Mouse (Mus musculus): ENCODE measurements at regions not wholly inside any gene's neighbourhood (a gene's known extent, or its start where the extent isn't known, plus 50 kb on each side); places are given as distances from the start of the nearest gene placed in this dataset.
A peak's percentile ranks its signal among the peaks of the same experiment; 100 is the strongest.

DNA sequence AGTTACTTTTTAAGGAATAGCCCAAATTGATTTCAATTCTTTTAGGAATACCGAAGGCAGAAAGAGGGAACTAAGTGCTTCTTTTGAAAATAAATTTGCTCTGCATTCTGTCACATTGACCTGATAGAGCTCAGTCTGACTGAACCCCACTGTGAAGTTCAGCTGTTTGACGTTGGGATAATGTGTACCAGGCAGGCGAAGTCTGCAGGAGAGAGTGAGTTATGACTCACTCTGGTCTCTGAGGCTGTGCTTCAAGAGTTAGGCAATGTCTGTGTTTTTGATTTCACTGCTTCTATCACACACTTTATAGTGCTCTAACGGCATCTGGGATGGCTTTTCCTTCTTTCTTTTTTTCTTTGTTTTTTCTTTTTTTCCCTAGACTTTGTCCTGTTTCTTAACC, 283.5 kb downstream of the Naf1 start:
- no peak for ATAC-seq (ENCODE audit: low FRiP score)
- H3K9ac ChIP-seq = no peak overlapping the region
- H3K27me3 ChIP-seq = no peaks in the 10 kb centered on the region
- no peak overlapping the region for H3K4me2 ChIP-seq
- no peak overlapping the region for H3K4me3 ChIP-seq
- no peak overlapping the region for H3K27ac ChIP-seq
- no peaks in the 10 kb centered on the region for H3K36me3 ChIP-seq
- WGBS = 69% methylated on average over 4 of the region's 4 CpGs
- H3K4me1 ChIP-seq (replicated peaks) = no peaks in the 10 kb centered on the region
- no peaks in the 10 kb centered on the region for H3K9me3 ChIP-seq

DNA sequence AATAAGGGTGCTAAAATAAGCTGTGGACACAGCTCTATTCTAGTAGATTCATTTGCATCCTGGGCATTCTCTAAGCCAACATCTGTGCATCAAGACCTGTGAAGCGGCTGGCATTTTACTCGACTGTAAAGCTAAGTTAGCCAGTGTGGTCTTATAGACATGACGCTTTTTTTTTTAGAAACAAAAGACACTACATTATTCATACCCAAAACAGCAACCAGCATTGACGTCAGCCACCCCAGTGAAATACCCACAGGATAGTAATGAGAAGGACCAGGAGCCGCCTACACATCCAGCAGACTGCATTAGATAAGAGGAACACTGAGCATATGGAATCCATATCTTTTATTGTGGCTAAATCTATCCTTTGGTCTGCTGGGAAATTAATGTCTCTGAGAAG, 321.7 kb downstream of the Naf1 start:
- H3K4me1 ChIP-seq (replicated peaks) = no peaks in the 10 kb centered on the region
- no peak for ATAC-seq (ENCODE audit: low FRiP score)
- no peak overlapping the region for H3K4me3 ChIP-seq
- H3K9me3 ChIP-seq = no peaks in the 10 kb centered on the region
- no peak overlapping the region for H3K4me2 ChIP-seq
- H3K36me3 ChIP-seq = no peaks in the 10 kb centered on the region
- H3K9ac ChIP-seq = no peak overlapping the region
- 83% methylated on average over 5 of the region's 5 CpGs for WGBS
- no peak overlapping the region for H3K27ac ChIP-seq
- H3K27me3 ChIP-seq = no peaks in the 10 kb centered on the region

DNA sequence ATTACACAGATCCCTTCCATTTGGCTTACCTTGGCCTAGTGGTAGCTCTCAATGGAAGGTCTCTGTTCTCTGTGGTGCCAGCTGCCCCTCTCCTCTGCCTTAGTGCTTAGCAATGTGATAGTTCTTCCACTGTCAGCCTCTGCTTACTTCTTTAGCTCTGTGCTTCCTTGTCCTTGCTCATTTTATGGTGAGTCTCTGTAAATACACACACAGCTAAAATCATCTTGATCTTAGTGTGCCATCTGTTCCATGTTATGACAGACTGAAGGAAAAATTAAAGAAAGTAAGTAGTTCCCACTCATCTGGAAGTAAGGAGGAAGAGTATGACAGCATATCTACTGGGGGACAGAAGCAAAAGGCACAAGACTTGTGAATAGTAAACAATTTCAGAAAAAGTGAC, 324.4 kb upstream of the Nat3 start:
- Histone ChIP-seq H3K27ac (no peak overlapping the region), H3K27me3 (no peaks in the 10 kb centered on the region), H3K4me1 (replicated peaks) (no peaks in the 10 kb centered on the region), H3K36me3 (no peaks in the 10 kb centered on the region), H3K4me2 (no peak overlapping the region), H3K9ac (no peak overlapping the region), H3K4me3 (no peak overlapping the region), H3K9me3 (no peaks in the 10 kb centered on the region)
- ATAC-seq (ENCODE audit: low FRiP score) = no peak

DNA sequence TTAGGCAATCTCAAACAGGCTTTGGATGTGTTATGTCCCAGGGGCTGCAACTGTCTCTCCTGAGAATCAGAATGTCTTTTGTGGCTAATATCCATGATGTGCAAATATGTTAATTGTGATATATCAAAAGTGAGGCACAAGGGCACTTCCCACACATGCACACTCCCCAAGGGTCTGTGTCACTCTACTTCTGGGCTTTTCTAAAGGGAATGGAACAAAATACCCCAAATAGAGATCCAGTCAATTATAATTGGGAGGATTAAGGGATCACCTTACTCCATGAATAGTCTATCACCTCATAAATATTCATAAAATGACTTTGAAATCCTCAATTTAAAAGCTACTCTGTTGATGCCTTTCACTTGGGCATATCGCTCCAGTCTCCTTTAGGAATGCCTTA, 317.6 kb upstream of the Nat3 start:
- no peaks in the 10 kb centered on the region for H3K36me3 ChIP-seq
- H3K4me2 ChIP-seq = no peak overlapping the region
- no peak overlapping the region for H3K9ac ChIP-seq
- no peaks in the 10 kb centered on the region for H3K9me3 ChIP-seq
- no peak overlapping the region for H3K4me3 ChIP-seq
- no peak overlapping the region for H3K27ac ChIP-seq
- H3K4me1 ChIP-seq (replicated peaks) = no peaks in the 10 kb centered on the region
- no peaks in the 10 kb centered on the region for H3K27me3 ChIP-seq
- 66% methylated on average over 1 of the region's 1 CpGs for WGBS
- ATAC-seq (ENCODE audit: low FRiP score) = no peak

DNA sequence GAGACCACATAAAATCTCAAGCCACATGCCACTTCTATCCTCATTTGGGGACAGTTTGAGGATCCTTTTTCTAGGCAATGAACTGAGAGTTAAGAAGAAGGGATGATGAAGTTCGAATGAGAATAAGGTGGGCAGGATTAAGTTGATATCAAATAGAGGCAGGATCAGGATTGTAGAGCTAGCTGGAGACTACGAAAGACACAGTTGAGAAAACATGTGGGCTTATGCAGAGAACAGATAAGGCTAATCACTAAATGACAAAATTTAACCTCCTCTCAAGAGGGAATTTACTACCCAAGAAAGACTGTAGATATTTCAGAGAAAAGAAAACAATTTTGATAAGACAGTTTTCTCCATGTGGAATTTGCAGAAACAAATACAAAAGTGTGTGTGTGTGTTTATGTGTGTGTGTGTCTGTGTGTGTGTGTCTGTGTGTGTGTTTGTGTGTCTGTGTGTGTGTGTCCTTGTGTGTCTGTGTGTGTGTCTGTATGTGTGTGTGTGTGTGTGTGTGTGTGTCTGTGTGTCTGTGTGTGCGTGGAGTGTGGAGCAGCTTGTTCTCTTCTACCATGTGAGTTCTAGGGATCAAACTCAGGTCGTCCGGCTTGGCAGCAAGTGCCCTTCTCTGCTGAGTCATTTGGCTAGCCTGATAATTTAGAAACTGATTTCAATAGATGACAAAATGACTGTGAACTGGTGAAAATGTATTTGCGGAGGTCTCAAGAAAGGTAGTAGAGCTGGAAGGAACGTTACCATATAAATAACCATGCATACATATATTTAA, 291.5 kb upstream of the Nat3 start:
- no peak overlapping the region for H3K4me2 ChIP-seq
- no peaks in the 10 kb centered on the region for H3K27me3 ChIP-seq
- H3K9me3 ChIP-seq = no peaks in the 10 kb centered on the region
- H3K27ac ChIP-seq = no peak overlapping the region
- ATAC-seq (ENCODE audit: low FRiP score) = no peak
- H3K4me1 ChIP-seq (replicated peaks) = no peaks in the 10 kb centered on the region
- no peak overlapping the region for H3K9ac ChIP-seq
- 89% methylated on average over 7 of the region's 7 CpGs for WGBS
- H3K4me3 ChIP-seq = no peak overlapping the region
- no peaks in the 10 kb centered on the region for H3K36me3 ChIP-seq

DNA sequence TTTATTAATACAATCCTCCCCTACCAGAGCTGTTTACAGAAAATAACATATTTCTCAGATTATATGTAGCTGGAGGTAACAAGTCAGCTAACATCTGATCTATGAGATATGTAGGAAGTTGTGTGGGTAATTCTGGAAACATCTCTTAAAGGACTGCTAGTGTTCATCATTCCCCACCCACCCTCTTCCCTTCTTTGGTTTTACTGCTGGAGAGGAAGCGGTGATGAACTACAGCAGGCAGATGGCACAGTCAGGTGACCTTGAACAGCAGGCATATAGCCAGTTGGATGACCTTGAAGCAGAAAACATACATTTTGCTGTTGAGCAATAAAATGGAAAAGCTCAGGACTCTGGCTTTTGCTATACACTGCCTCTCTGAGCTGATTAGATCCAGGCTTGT, 284.7 kb upstream of the Nat3 start:
- no peaks in the 10 kb centered on the region for H3K27me3 ChIP-seq
- 78% methylated on average over 1 of the region's 1 CpGs for WGBS
- no peak overlapping the region for H3K9ac ChIP-seq
- no peak overlapping the region for H3K4me2 ChIP-seq
- no peaks in the 10 kb centered on the region for H3K36me3 ChIP-seq
- H3K9me3 ChIP-seq = no peaks in the 10 kb centered on the region
- H3K4me1 ChIP-seq (replicated peaks) = no peaks in the 10 kb centered on the region
- no peak for ATAC-seq (ENCODE audit: low FRiP score)
- no peak overlapping the region for H3K27ac ChIP-seq
- no peak overlapping the region for H3K4me3 ChIP-seq

DNA sequence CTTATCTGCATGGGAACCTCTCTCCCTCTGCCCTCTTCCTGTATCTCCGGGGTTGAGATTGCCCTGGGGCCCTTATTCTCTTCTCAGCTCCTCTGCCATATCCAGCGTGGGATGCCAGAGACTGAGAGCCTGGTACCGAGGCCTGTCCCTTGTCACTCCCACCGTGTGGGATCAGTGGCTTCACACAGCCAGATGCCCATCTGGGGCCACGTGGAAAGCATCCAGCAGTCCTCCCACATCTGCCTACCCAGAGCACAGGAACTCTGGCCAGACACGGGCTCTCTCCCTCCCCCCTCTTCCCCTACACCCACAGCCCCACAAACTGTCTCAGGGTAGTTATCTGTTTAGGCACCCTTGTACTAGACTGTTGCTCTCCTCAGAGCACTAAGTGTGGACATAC, 244.9 kb upstream of the Nat3 start:
- H3K4me1 ChIP-seq (replicated peaks) = no peaks in the 10 kb centered on the region
- H3K9me3 ChIP-seq = no peaks in the 10 kb centered on the region
- WGBS = 82% methylated on average over 6 of the region's 6 CpGs
- no peak for ATAC-seq (ENCODE audit: low FRiP score)
- H3K27ac ChIP-seq = no peak overlapping the region
- no peaks in the 10 kb centered on the region for H3K36me3 ChIP-seq
- no peak overlapping the region for H3K4me2 ChIP-seq
- H3K27me3 ChIP-seq = no peaks in the 10 kb centered on the region
- H3K4me3 ChIP-seq = no peak overlapping the region
- H3K9ac ChIP-seq = no peak overlapping the region

DNA sequence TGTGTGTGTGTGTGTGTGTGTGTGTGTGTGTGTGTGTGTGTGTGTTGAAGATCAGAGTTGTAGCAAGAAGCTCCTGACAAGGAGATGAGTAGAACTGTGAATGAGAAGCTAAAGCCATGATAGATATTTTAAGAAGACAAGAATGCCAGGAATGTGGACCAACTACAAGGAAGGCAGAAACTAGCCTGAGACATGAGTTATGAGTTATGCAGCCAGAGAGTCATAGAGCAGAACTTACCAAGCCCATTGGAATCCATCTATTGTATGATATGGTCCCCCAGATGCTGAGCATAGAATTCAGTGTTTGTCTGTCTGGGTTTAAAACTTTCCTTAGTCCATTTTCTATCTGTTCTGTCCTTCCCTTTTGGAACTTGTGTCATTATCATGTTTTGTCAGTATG, 244.2 kb upstream of the Nat3 start:
- Histone ChIP-seq H3K9me3 (no peaks in the 10 kb centered on the region), H3K27ac (no peak overlapping the region), H3K4me3 (no peak overlapping the region), H3K9ac (no peak overlapping the region), H3K36me3 (no peaks in the 10 kb centered on the region), H3K4me2 (no peak overlapping the region), H3K27me3 (no peaks in the 10 kb centered on the region), H3K4me1 (replicated peaks) (no peaks in the 10 kb centered on the region)
- ATAC-seq (ENCODE audit: low FRiP score) = no peak

DNA sequence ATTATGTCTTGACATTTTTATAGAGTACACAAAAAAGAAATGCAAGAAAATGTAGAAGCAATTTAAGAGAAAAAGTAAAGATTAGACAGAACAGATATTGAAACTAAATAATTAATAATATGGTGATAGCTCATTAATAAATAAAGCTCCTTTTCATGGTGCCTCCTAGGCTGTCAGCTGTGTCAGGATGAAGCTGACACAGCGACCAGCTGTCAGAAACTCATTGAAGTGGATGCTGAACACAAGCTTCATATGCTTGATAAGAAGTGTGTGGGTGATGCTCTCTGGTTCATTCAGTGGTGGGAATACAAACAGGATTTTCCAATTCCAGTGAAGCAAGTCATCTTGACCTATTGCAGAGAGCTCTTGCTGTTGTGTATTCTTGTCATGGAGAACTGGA, 213.2 kb upstream of the Nat3 start:
- WGBS = 48% methylated on average over 1 of the region's 1 CpGs
- H3K27ac ChIP-seq = no peak overlapping the region
- H3K9me3 ChIP-seq = no peaks in the 10 kb centered on the region
- peak; percentile 49; the same call in 1 of the 2 replicates for ATAC-seq (ENCODE audit: low FRiP score)
- no peak overlapping the region for H3K4me3 ChIP-seq
- H3K4me1 ChIP-seq (replicated peaks) = no peaks in the 10 kb centered on the region
- H3K36me3 ChIP-seq = no peaks in the 10 kb centered on the region
- H3K27me3 ChIP-seq = no peaks in the 10 kb centered on the region
- H3K9ac ChIP-seq = no peak overlapping the region
- H3K4me2 ChIP-seq = no peak overlapping the region

DNA sequence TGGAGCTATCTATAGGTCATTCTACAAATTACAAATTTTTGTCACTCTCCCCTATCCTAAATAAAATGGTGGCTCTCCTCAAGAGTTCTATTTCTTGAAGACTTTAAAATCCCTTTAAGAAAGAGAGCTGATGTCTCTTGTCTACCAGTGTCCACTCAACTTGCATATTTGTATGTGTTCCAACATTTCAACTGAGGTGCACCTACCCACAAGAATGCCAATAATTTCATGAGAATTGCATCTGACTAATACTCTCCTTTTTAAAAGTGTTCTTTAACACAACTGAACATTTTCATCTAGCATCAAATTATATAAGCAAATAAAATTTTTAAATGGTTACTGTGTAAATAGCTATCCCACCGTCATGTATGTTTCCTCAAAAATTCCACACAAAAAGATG, 206.3 kb upstream of the Nat3 start:
- H3K9me3 ChIP-seq = no peaks in the 10 kb centered on the region
- no peak overlapping the region for H3K9ac ChIP-seq
- 0 out of 2 replicates have a peak, but pooled peaks cover 4% of the 10 kb centered on the region for H3K4me1 ChIP-seq (replicated peaks)
- H3K27ac ChIP-seq = no peak overlapping the region
- H3K27me3 ChIP-seq = no peaks in the 10 kb centered on the region
- WGBS = 94% methylated on average over 1 of the region's 1 CpGs
- no peak overlapping the region for H3K4me3 ChIP-seq
- no peak for ATAC-seq (ENCODE audit: low FRiP score)
- H3K36me3 ChIP-seq = no peaks in the 10 kb centered on the region
- H3K4me2 ChIP-seq = no peak overlapping the region

DNA sequence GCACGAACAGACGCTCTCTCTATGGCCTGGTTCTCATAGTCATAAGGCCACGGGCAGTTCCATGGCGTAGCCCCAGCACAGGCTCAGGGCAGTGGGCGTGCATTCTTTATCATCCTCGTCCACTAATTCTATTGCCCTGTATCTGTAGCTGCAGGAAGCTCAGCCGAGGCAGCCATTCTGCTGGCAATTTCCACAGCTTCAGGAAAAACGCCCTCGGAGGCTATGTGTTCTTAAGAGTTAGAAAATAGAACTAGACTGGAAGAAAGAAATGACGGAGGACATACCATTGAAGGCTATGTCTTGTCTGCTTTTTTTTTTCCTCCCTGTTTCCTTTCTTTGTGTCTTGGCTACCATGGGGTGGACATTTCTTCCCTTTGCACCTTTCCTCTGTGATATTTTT, 205.0 kb upstream of the Nat3 start:
- 0 out of 2 replicates have a peak, but pooled peaks cover 4% of the 10 kb centered on the region for H3K4me1 ChIP-seq (replicated peaks)
- no peaks in the 10 kb centered on the region for H3K36me3 ChIP-seq
- H3K4me2 ChIP-seq = no peak overlapping the region
- ATAC-seq (ENCODE audit: low FRiP score) = no peak
- H3K4me3 ChIP-seq = no peak overlapping the region
- H3K27me3 ChIP-seq = no peaks in the 10 kb centered on the region
- no peak overlapping the region for H3K9ac ChIP-seq
- WGBS = 92% methylated on average over 10 of the region's 10 CpGs
- H3K27ac ChIP-seq = no peak overlapping the region
- H3K9me3 ChIP-seq = no peaks in the 10 kb centered on the region

DNA sequence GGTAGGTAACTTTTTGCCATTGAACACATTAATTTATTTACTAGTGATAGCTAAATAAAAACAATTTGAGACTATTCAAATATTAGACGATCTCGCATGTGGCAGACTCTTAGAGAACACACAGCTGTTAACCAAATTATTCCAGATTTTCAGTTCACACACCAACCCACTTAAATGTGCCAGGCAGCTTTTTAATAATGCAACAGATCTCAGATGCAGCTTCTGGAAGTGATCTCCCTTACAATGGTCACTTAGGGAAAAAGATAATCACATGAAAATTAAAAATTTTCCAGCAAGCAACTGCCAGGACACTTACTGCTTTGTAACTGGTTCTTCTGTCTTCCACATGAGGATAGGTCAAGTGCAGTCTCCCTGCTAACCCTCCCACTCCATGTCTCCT, 203.1 kb upstream of the Nat3 start:
- H3K9me3 ChIP-seq = no peaks in the 10 kb centered on the region
- H3K4me3 ChIP-seq = no peak overlapping the region
- ATAC-seq (ENCODE audit: low FRiP score) = no peak; the same call in 1 of the 2 replicates
- H3K4me2 ChIP-seq = no peak overlapping the region
- no peak overlapping the region for H3K9ac ChIP-seq
- H3K36me3 ChIP-seq = no peaks in the 10 kb centered on the region
- 0 out of 2 replicates have a peak, but pooled peaks cover 4% of the 10 kb centered on the region for H3K4me1 ChIP-seq (replicated peaks)
- WGBS = 94% methylated on average over 2 of the region's 2 CpGs
- H3K27me3 ChIP-seq = no peaks in the 10 kb centered on the region
- no peak overlapping the region for H3K27ac ChIP-seq

DNA sequence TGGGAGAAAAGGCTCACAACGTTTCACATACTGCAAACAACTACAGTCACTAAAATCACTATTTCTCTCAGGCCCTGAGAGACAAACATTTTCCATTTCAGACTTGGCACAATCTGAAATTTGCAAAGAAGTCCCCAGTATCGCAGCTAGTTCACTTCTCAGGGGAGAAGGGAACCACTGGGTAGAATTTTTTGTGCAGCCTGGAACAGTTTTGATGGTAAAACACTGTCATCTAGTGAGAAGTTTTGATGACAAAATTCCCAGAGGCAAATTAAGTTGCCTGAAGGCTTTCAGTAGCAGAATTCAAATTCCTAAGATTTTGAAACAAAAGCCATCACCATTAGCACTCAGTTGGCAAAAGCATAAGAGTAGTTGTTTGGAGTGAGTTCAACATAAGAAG, 195.2 kb upstream of the Nat3 start:
- Histone ChIP-seq H3K36me3 (no peaks in the 10 kb centered on the region), H3K4me2 (no peak overlapping the region), H3K9ac (no peak overlapping the region), H3K4me3 (no peak overlapping the region), H3K9me3 (no peaks in the 10 kb centered on the region), H3K27me3 (no peaks in the 10 kb centered on the region), H3K4me1 (replicated peaks) (no peaks in the 10 kb centered on the region), H3K27ac (no peak overlapping the region)
- no peak for ATAC-seq (ENCODE audit: low FRiP score)
- 92% methylated on average over 2 of the region's 2 CpGs for WGBS
